Mouse (Mus musculus): ENCODE measurements around the gene Tmem87a.

- TF ChIP-seq USF1 (IDR thresholded peaks at IDR 0.05; ENCODE audit: low read depth), result no peak
- no peak for TF ChIP-seq MYOG (IDR thresholded peaks at IDR 0.05; ENCODE audit: control insufficient read depth, extremely low read depth, insufficient read length)
- TF ChIP-seq CTCF (IDR thresholded peaks at IDR 0.05; ENCODE audit: control insufficient read depth, insufficient read depth, insufficient read length), result no peak
- TF ChIP-seq MAX (IDR thresholded peaks at IDR 0.05), result no peak
- TF ChIP-seq FOSL1 (IDR thresholded peaks at IDR 0.05; ENCODE audit: insufficient read depth, low read length, poor library complexity, severe bottlenecking), result no peak
- no peak for TF ChIP-seq CEBPB (IDR thresholded peaks at IDR 0.05; ENCODE audit: low read depth)
- TF ChIP-seq MYOD1 (IDR thresholded peaks at IDR 0.05; ENCODE audit: control insufficient read depth, insufficient read length, low read depth), result no peak
Measured at GRCm38 (mm10) chr2:120348120-120348519, 55.8 kb downstream of the Tmem87a start.
